Mouse (Mus musculus) midbrain, postnatal 0 days (tissue): Measurements from ENCODE around the gene Snapc2. TPM values are rescaled to one million over a fixed set of nuclear protein-coding genes. Genes with fewer than 3 reads are reported as not detected.
"Not testable (repeated sequence)": the region's sequence is repeated elsewhere in the genome, so short reads cannot be mapped to it uniquely, and the experiment has no call there.

ENCODE experiments used
- ATAC-seq: fragments of 200-750 bp; cut with Nextera tagmentation; 2 replicates; pipeline ENCODE4 v1.8.0; 2017; ENCODE audit warnings: moderate number of reproducible peaks, mild to moderate bottlenecking, moderate TSS enrichment, moderate library complexity; ENCODE audit not compliant: low FRiP score
- DNase-seq: peaks from one replicate; pipeline ENCODE4 v3.0.0-alpha.2; 2015; ENCODE audit warnings: low spot score
- H3K27ac ChIP-seq: fragments of 300-500 bp; sonication (generic); 2 replicates; pipeline ENCODE4 v1.5.1; 2014; ENCODE audit warnings: low read depth, mild to moderate bottlenecking, low read length, mixed read lengths
- H3K27me3 ChIP-seq: fragments of 300-500 bp; sonication (generic); 2 replicates; pipeline ENCODE4 v1.6.1; 2014; ENCODE audit warnings: low read length, control low read depth, mixed read lengths; ENCODE audit not compliant: insufficient read depth
- H3K36me3 ChIP-seq: fragments of 300-500 bp; sonication (generic); 2 replicates; pipeline ENCODE4 v1.6.1; 2014; ENCODE audit warnings: low read length, control low read depth, mixed read lengths; ENCODE audit not compliant: insufficient read depth
- H3K4me1 ChIP-seq: fragments of 300-500 bp; sonication (generic); 2 replicates; pipeline ENCODE4 v1.6.1; 2014; ENCODE audit warnings: mild to moderate bottlenecking, control low read depth, antibody characterized with exemption, low read length, mixed read lengths; ENCODE audit not compliant: insufficient read depth
- H3K4me2 ChIP-seq: fragments of 300-500 bp; sonication (generic); 2 replicates; pipeline ENCODE4 v1.6.1; 2014; ENCODE audit warnings: low read depth, mild to moderate bottlenecking, low read length, mixed read lengths; ENCODE audit not compliant: poor library complexity, severe bottlenecking
- H3K4me3 ChIP-seq: fragments of 300-500 bp; sonication (generic); 2 replicates; pipeline ENCODE4 v1.5.1; 2014; ENCODE audit warnings: low read depth, mild to moderate bottlenecking, low read length, moderate library complexity
- H3K9ac ChIP-seq: fragments of 300-500 bp; sonication (generic); replicated peaks from 2 replicates; pipeline ENCODE4 v1.6.1; 2014; ENCODE audit warnings: mild to moderate bottlenecking, low read length, moderate library complexity, mixed read lengths; ENCODE audit not compliant: poor library complexity, severe bottlenecking
- H3K9me3 ChIP-seq: fragments of 300-500 bp; sonication (generic); 2 replicates; pipeline ENCODE4 v1.6.1; 2016; ENCODE audit warnings: low read length, control low read depth
- CTCF ChIP-seq: IDR thresholded peaks from 2 replicates; pipeline ENCODE4 v1.5.1; 2016; ENCODE audit warnings: antibody characterized with exemption, mild to moderate bottlenecking
- WGBS: fragments of 180-500 bp; shearing (Covaris S2); extraction: QIAGEN DNeasy Blood & Tissue Kit; methylation state at CpG from one replicate; pipeline ENCODE4 v1.1.7; 2014; 5-methylcytosine and 5-hydroxymethylcytosine counted together
- polyA plus RNA-seq: library from polyadenylated mRNA; unstranded; fragments of >200 nt; fragmentation: Nextera tagmentation; extraction: Ambion mirVana; gene quantifications from 2 replicates; pipeline ENCODE4 v1.2.1, GENCODE M21; 2015
- total RNA-seq: library from RNA; depleted of rRNA; stranded (reverse); fragments of >200 nt; gene quantifications from 2 replicates; pipeline ENCODE4 v1.2.3, GENCODE M21; 2014

Snapc2 gene
- total and polyA plus RNA-seq, 2 experiments from 2014 or later = 64.8 to 74.3 TPM

- H3K9ac ChIP-seq = peak overlapping the region; percentile 79
Measured at GRCm38 (mm10) chr8:4254001-4254400, 1.1 kb downstream of the Snapc2 start.

GRCm38 (mm10) chr8:4255471-4255870 lies 2.6 kb downstream of the Snapc2 start:
- WGBS = 90% methylated on average over 7 of the region's 7 CpGs

More at GRCm38 (mm10) chr8:4254001-4254400, 1.1 kb downstream of the Snapc2 start:
- Histone ChIP-seq H3K4me1 (peaks cover 10% of the 10 kb centered on the region), H3K27me3 (no peaks in the 10 kb centered on the region), H3K4me3 (peak overlapping the region; percentile 65), H3K4me2 (peak overlapping the region; percentile 68), H3K36me3 (peaks cover 21% of the 10 kb centered on the region), H3K9me3 (no peaks in the 10 kb centered on the region), H3K27ac (peak overlapping the region; percentile 87)
- ATAC-seq (no peak), DNase-seq (peak; percentile 91)
- 50% methylated on average over 6 of the region's 6 CpGs for WGBS
- TF ChIP-seq CTCF = peak; percentile 73

GRCm38 (mm10) chr8:4256911-4257310 lies 4.0 kb downstream of the Snapc2 start:
- Histone ChIP-seq H3K9me3 (no peaks in the 10 kb centered on the region), H3K27me3 (no peaks in the 10 kb centered on the region), H3K36me3 (peaks cover 38% of the 10 kb centered on the region), H3K4me1 (peaks cover 10% of the 10 kb centered on the region), H3K9ac (peak overlapping the region; percentile 78; the same call in 1 of the 2 replicates), H3K27ac (peak overlapping the region; percentile 39; the same call in 1 of the 2 replicates), H3K4me2 (peak overlapping the region; percentile 77; the same call in 1 of the 2 replicates), H3K4me3 (no peak overlapping the region)
- ATAC-seq (no peak), DNase-seq (peak; percentile 47)
- 40% methylated on average over 4 of the region's 4 CpGs for WGBS
- TF ChIP-seq CTCF = no peak

More at GRCm38 (mm10) chr8:4255471-4255870, 2.6 kb downstream of the Snapc2 start:
- H3K4me2 ChIP-seq, ATAC-seq, H3K27ac ChIP-seq, H3K9ac ChIP-seq, H3K27me3 ChIP-seq, DNase-seq, H3K9me3 ChIP-seq, H3K4me3 ChIP-seq: not testable (repeated sequence)
- Histone ChIP-seq H3K4me1 (peaks cover 10% of the 10 kb centered on the region), H3K36me3 (peaks cover 29% of the 10 kb centered on the region)

GRCm38 (mm10) chr8:4257350-4257749 lies 4.5 kb downstream of the Snapc2 start:
- ATAC-seq = no peak
- DNase-seq = no peak
- peak overlapping the region; percentile 76 for H3K4me3 ChIP-seq
- WGBS = 50% methylated on average over 4 of the region's 4 CpGs
- peak overlapping the region; percentile 39; the same call in 1 of the 2 replicates for H3K27ac ChIP-seq
- H3K4me1 ChIP-seq = peaks cover 10% of the 10 kb centered on the region
- H3K9ac ChIP-seq = peak overlapping the region; percentile 78
- no peak for TF ChIP-seq CTCF
- H3K27me3 ChIP-seq = no peaks in the 10 kb centered on the region
- peak overlapping the region; percentile 77 for H3K4me2 ChIP-seq
- peaks cover 41% of the 10 kb centered on the region for H3K36me3 ChIP-seq
- no peaks in the 10 kb centered on the region for H3K9me3 ChIP-seq

GRCm38 (mm10) chr8:4258233-4258632 lies 5.4 kb downstream of the Snapc2 start:
- peak overlapping the region; percentile 77 for H3K4me2 ChIP-seq
- peak overlapping the region; percentile 78 for H3K9ac ChIP-seq
- H3K36me3 ChIP-seq = peaks cover 46% of the 10 kb centered on the region
- H3K4me3 ChIP-seq = peak overlapping the region; percentile 76
- 2% methylated on average over 35 of the region's 35 CpGs for WGBS
- TF ChIP-seq CTCF = peak; percentile 91
- ATAC-seq (peak; percentile 77), DNase-seq (peak; percentile 81)
- H3K27ac ChIP-seq = peak overlapping the region; percentile 95
- peaks cover 10% of the 10 kb centered on the region for H3K4me1 ChIP-seq
- no peaks in the 10 kb centered on the region for H3K27me3 ChIP-seq
- no peaks in the 10 kb centered on the region for H3K9me3 ChIP-seq

GRCm38 (mm10) chr8:4258678-4259077 lies 5.8 kb downstream of the Snapc2 start:
- Histone ChIP-seq H3K4me1 (peaks cover 10% of the 10 kb centered on the region), H3K9me3 (no peaks in the 10 kb centered on the region), H3K27me3 (no peaks in the 10 kb centered on the region), H3K4me2 (peak overlapping the region; percentile 77), H3K9ac (peak overlapping the region; percentile 78), H3K36me3 (peaks cover 49% of the 10 kb centered on the region), H3K27ac (peak overlapping the region; percentile 95), H3K4me3 (peak overlapping the region; percentile 76)
- DNase-seq (no peak), ATAC-seq (peak; percentile 70)
- TF ChIP-seq CTCF = no peak
- WGBS = 1% methylated on average over 30 of the region's 32 CpGs
